Mouse (Mus musculus) neural tube, embryonic 15.5 days (tissue): ENCODE measurements around the gene Kdm6b. TPM values are rescaled to one million over a fixed set of nuclear protein-coding genes. Genes with fewer than 3 reads are reported as not detected.

Source experiments
- ATAC-seq: fragments of 200-750 bp; cut with Nextera tagmentation; 2 replicates; pipeline ENCODE4 v1.8.0; 2017; ENCODE audit warnings: mild to moderate bottlenecking, moderate TSS enrichment, moderate library complexity; ENCODE audit not compliant: low FRiP score
- H3K27ac ChIP-seq: fragments of 300-500 bp; sonication (generic); replicated peaks from 2 replicates; pipeline ENCODE4 v1.5.1; 2015; ENCODE audit warnings: mild to moderate bottlenecking, inconsistent platforms
- H3K27me3 ChIP-seq: fragments of 300-500 bp; sonication (generic); replicated peaks from 2 replicates; pipeline ENCODE4 v1.6.1; 2015; ENCODE audit warnings: inconsistent platforms
- H3K36me3 ChIP-seq: fragments of 300-500 bp; sonication (generic); 2 replicates; pipeline ENCODE4 v1.6.1; 2015; ENCODE audit warnings: inconsistent platforms
- H3K4me1 ChIP-seq: fragments of 300-500 bp; sonication (generic); 2 replicates; pipeline ENCODE4 v1.6.1; 2015; ENCODE audit warnings: inconsistent platforms
- H3K4me2 ChIP-seq: fragments of 300-500 bp; sonication (generic); 2 replicates; pipeline ENCODE4 v1.6.1; 2015; ENCODE audit warnings: inconsistent platforms, mild to moderate bottlenecking, moderate library complexity
- H3K4me3 ChIP-seq: fragments of 300-500 bp; sonication (generic); replicated peaks from 2 replicates; pipeline ENCODE4 v1.5.1; 2015; ENCODE audit warnings: mild to moderate bottlenecking, inconsistent platforms
- H3K9ac ChIP-seq: fragments of 300-500 bp; sonication (generic); replicated peaks from 2 replicates; pipeline ENCODE4 v1.6.1; 2015; ENCODE audit warnings: mild to moderate bottlenecking, inconsistent platforms
- H3K9me3 ChIP-seq: fragments of 300-500 bp; sonication (generic); replicated peaks from 2 replicates; pipeline ENCODE4 v1.6.1; 2016; ENCODE audit warnings: inconsistent platforms
- WGBS: fragments of 180-500 bp; shearing (Covaris S2); methylation state at CpG from one replicate; pipeline ENCODE4 v1.1.7; 2015; ENCODE audit warnings: mixed read lengths; 5-methylcytosine and 5-hydroxymethylcytosine counted together
- polyA plus RNA-seq: library from polyadenylated mRNA; unstranded; fragments of >200 nt; fragmentation: Nextera tagmentation; extraction: Ambion mirVana; gene quantifications from 2 replicates; pipeline ENCODE4 v1.2.1, GENCODE M21; 2015

The Kdm6b gene
- 29.4 and 32.6 TPM in 2 replicates for polyA plus RNA-seq

DNA sequence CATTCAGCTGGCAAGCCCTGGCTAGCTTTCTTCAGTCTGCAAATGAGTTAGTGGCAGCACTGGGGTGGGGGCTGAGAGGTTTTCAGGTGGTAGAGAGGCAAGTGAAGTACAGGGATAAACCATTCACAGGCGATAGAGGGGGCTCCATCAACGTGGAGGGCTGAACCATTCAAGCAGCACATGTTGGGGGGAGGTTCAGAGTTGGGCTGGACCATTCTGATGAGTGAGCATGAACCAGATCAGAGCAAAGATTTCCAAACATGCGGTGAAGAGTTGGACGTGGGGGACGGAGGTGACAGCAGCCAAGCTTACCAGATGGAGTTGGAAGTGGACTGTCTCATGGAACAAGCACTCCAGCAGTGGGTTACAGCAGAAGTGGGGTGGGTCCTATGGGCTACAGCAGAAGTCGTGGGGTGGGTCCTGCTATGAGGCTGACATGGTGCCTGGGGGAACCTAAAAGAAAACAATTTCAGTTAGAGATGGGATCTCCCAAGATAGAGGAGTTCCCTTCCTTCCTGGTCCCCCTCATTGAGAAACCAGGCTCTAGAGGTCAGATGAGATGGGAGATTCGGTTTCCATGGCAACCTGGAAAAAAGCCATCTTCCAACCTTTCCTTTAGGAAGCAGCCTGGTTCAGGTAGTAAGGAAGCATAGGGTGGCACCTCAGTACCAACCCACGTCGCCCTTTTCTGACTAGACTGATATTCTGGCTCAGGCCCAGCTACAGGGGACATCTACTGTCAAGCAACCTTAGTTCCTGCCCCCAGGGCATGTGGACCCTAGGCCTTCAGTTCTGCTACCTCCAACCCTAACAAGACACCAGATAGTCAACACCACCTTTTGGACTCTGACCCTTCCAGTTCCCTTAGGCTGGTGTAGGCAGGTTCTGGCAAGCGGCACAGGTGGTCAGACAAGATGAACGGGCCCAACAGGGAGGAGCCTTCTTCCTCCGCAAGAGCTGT, at the start of gene Kdm6b:
Gene Kdm6b, minus strand, starts transcription at position 455 of the 961 bp plus-strand sequence.
- H3K27ac ChIP-seq: peak within 1 kb of the TSS; percentile 98
- WGBS: 32% methylated on average over 12 of the region's 12 CpGs
- peaks cover 10% of the 10 kb centered on the region for H3K36me3 ChIP-seq
- no peaks in the 10 kb centered on the region for H3K27me3 ChIP-seq
- peak within 1 kb of the TSS; percentile 91 for H3K9ac ChIP-seq
- H3K4me1 ChIP-seq: peaks cover 79% of the 10 kb centered on the region
- peak within 1 kb of the TSS; percentile 65 for H3K4me3 ChIP-seq
- peak within 1 kb of the TSS; percentile 96 for H3K4me2 ChIP-seq
- H3K9me3 ChIP-seq: no peaks in the 10 kb centered on the region
- no peak for ATAC-seq

DNA sequence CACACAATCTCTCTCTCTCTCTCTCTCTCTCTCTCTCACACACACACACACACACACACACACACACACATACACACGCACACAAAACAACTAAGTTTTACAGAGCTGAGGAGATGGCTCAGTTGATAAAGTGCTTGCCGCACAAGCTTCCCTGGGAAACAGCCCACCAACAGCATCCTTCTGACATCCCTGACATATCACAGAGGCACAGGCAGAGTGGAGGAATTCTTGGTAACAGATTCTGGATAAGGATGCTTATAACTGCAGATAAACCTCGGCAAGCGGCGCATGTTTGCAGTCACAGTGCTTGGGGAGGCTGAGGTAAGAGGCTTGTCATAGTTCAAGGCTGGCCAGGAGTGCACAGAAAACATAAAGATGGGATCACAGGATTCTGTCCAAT, 48.1 kb upstream of the Kdm6b start:
- Histone ChIP-seq H3K9ac (no peak overlapping the region), H3K27ac (no peak overlapping the region), H3K4me1 (peaks cover 7% of the 10 kb centered on the region), H3K4me3 (no peak overlapping the region), H3K36me3 (no peaks in the 10 kb centered on the region), H3K4me2 (no peak overlapping the region), H3K27me3 (no peaks in the 10 kb centered on the region), H3K9me3 (no peaks in the 10 kb centered on the region)
- 87% methylated on average over 5 of the region's 5 CpGs for WGBS
- ATAC-seq: no peak

DNA sequence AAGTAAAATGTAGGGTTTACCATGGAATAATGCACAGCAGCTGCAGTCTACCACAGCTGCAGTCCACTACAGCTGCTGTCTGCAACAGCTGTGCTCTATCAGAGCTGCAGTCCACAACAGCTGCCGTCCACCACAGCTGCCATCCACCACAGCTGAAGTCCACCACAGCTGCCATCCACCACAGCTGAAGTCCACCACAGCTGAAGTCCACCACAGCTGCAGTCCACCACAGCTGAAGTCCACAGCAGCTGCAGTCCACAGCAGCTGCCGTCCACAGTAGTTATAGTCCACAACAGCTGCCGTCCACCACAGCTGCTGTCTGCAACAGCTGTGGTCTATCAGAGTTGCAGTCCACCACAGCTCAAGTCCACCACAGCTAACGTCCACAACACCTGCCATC, 46.4 kb upstream of the Kdm6b start:
- Histone ChIP-seq H3K4me1 (peaks cover 7% of the 10 kb centered on the region), H3K9ac (no peak overlapping the region), H3K27me3 (no peaks in the 10 kb centered on the region), H3K9me3 (no peaks in the 10 kb centered on the region), H3K36me3 (no peaks in the 10 kb centered on the region), H3K27ac (no peak overlapping the region), H3K4me2 (no peak overlapping the region), H3K4me3 (no peak overlapping the region)
- 85% methylated on average over 4 of the region's 4 CpGs for WGBS
- ATAC-seq: no peak

DNA sequence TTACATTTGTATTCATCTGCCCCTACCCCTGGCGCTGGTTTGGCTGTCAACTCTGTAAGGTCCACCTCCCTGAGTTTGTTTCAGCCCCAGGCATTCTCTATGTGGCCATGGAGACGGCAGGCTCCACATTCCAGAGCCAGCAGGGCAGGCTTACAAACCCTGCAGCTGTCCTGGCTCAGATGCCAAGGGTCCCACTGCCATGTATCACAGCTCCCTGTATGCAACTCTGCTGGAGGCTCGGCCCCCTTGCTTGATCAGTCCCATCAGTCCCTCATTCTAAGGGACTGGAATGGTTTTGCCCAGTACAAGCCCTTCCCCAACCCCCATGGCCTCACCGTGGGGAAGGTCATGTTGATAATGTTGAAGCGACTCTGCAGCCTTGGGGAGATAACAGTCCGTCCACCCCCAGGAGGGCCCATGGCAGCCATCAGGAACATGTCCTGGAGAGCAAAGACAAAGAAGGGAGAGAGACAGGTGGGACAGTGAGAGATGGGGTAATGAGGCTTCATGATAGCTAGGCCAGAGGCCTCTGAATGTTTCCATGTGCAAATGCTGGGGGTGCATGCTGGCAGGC, 43.6 kb upstream of the Kdm6b start:
- Histone ChIP-seq H3K4me3 (no peak overlapping the region), H3K4me1 (peaks cover 9% of the 10 kb centered on the region), H3K36me3 (no peaks in the 10 kb centered on the region), H3K27me3 (no peaks in the 10 kb centered on the region), H3K9me3 (no peaks in the 10 kb centered on the region), H3K4me2 (no peak overlapping the region), H3K9ac (no peak overlapping the region), H3K27ac (peak overlapping the region; percentile 42; the same call in 1 of the 2 replicates)
- WGBS: 32% methylated on average over 6 of the region's 6 CpGs
- no peak for ATAC-seq

DNA sequence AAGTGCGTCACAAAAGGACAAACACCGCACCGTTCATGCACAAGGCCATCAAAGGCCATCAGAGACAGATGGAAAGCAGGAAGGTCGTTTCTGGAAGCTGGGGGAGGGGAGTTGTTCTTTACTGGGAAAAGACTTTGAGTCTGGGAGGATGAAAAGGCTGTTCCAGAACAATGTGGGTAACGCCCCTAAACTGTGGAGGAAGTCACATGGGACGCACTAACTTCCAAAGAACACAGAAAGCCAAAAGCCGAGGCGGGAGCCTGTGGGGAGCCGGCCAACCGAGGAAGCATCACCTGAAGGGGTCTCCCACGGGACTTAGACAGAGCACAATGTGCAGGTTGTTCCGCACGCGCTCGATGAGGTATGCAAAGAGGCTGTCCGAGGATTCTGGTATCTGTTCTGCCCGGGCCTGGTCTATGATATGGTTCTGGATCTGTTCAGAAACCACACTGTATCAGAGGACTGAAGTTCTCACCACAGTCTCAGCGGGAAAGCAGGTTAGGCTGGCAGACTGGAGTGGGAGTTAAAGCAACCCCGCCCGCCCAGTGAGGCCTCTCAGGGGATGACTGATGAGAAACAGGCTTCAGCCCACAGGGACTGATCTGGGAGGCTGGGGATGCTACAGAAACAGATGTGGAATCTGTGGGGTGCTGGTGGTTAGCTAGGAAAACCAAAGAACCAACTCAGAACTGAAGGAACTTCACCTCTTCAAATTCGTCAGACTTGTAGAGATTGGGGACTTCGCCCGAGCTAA, 38.8 kb upstream of the Kdm6b start:
- 57% methylated on average over 23 of the region's 23 CpGs for WGBS
- no peak overlapping the region for H3K4me2 ChIP-seq
- no peaks in the 10 kb centered on the region for H3K9me3 ChIP-seq
- ATAC-seq: no peak
- H3K27me3 ChIP-seq: no peaks in the 10 kb centered on the region
- H3K4me3 ChIP-seq: no peak overlapping the region
- no peak overlapping the region for H3K27ac ChIP-seq
- no peaks in the 10 kb centered on the region for H3K36me3 ChIP-seq
- peaks cover 14% of the 10 kb centered on the region for H3K4me1 ChIP-seq
- H3K9ac ChIP-seq: no peak overlapping the region

DNA sequence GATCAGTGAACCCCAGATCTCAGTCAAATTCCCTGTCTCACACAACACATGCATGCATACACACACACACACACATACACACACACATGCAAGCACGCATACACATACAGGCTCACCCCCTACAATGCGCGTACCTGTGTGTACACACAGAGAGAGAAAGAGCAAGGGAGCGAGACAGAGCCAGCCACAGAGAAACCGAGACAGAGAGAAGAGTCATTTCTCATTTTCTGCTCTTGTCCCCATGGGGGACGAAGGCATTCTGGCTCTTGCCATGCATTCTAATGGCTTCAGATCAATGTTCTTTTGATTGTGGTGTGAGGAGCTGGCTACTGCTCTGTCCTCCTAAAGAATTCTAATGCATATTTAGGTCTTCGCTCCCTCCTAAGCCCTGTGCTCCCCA, 33.8 kb upstream of the Kdm6b start:
- WGBS: 65% methylated on average over 7 of the region's 7 CpGs
- Histone ChIP-seq H3K9me3 (no peaks in the 10 kb centered on the region), H3K27ac (no peak overlapping the region), H3K4me1 (peaks cover 10% of the 10 kb centered on the region; the same call in 1 of the 2 replicates), H3K9ac (no peak overlapping the region), H3K4me2 (no peak overlapping the region), H3K27me3 (no peaks in the 10 kb centered on the region), H3K4me3 (no peak overlapping the region), H3K36me3 (no peaks in the 10 kb centered on the region)
- no peak for ATAC-seq

DNA sequence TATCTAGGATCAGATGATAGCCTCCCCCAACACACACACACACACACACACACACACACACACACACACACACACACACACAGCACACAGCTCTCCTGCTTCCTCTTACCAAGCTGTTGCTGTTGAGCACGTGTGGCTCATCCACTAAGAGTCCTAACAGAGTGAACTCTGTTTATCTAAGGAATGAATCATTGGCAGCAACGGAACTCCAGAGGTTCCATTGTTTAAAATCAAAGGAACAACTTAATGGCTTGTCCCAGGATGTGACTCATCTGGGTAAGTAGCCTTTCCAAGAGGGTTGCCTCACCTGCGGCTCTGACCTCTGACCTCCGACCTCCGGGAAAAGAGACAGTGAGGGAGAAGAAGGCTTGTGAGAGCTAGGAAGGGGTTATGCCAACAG, 29.9 kb upstream of the Kdm6b start:
- Histone ChIP-seq H3K4me3 (no peak overlapping the region), H3K27ac (no peak overlapping the region), H3K9me3 (no peaks in the 10 kb centered on the region), H3K27me3 (no peaks in the 10 kb centered on the region), H3K4me2 (no peak overlapping the region), H3K9ac (no peak overlapping the region), H3K36me3 (no peaks in the 10 kb centered on the region), H3K4me1 (0 out of 2 replicates have a peak, but pooled peaks cover 6% of the 10 kb centered on the region)
- ATAC-seq: no peak
- WGBS: 48% methylated on average over 5 of the region's 5 CpGs

DNA sequence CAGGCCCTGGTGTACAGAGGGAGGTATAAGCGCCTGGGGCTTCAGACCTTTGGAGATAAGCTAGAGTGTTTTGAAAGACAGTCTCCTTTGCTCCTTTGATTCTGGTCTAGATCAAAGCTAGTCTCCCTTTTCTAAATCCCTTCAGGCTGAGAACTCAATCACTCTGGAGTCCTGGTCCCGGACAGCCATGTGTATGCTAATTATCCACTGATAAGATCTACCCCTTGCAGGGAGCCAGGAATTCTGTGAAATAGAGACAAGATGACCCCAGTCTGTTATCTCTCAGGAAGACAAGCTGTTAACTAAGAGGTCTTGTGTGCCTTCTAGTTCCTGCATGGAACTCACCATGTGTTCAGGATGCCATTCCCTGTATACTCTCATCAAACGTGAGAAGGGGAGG, 23.8 kb upstream of the Kdm6b start:
- Histone ChIP-seq H3K9ac (no peak overlapping the region), H3K9me3 (no peaks in the 10 kb centered on the region), H3K27ac (no peak overlapping the region), H3K36me3 (no peaks in the 10 kb centered on the region), H3K4me1 (peaks cover 1% of the 10 kb centered on the region; the same call in 1 of the 2 replicates), H3K4me3 (no peak overlapping the region), H3K27me3 (no peaks in the 10 kb centered on the region), H3K4me2 (no peak overlapping the region)
- WGBS: 83% methylated on average over 3 of the region's 3 CpGs
- ATAC-seq: no peak

DNA sequence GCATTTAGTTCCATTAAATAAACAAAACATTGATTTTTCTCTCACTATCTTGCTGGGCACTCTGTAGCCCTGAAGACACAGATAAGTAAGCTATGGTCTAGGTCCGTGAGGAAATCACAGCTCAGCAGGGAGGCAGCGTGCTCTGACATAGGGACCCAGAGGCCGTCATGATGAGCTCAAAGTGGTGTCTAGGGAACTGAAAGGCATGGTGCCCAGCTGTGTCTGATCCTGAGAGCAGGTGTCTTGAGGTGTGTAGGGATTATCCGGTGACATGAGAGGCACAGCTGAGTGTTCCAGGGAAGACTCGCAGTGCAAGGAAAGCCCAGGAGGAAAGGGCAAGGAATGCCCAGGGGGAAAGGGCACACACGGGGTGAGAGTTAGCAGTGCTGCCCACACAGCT, 19.7 kb upstream of the Kdm6b start:
- Histone ChIP-seq H3K4me2 (no peak overlapping the region), H3K4me3 (no peak overlapping the region), H3K27ac (no peak overlapping the region), H3K4me1 (peaks cover 3% of the 10 kb centered on the region; the same call in 1 of the 2 replicates), H3K9ac (no peak overlapping the region), H3K27me3 (no peaks in the 10 kb centered on the region), H3K9me3 (no peaks in the 10 kb centered on the region), H3K36me3 (no peaks in the 10 kb centered on the region)
- no peak for ATAC-seq
- 70% methylated on average over 6 of the region's 6 CpGs for WGBS

DNA sequence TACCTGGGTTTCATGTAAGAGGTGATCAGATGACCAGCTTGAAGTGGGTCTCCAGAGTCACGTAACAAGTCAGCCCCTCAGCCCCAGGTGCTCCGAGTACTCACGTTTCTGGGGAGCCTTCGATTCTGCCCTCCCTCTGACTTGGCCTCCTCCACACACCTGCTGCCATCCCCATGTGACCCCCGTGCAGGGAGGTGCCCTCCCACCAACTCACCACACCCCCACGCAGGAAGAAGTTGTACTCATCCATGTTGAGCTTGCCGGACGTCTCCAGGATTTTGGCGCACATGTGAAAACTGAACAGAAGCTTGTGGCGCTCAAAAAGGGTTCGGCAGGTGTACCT, 19.1 kb upstream of the Kdm6b start:
- H3K27ac ChIP-seq: no peak overlapping the region
- no peak overlapping the region for H3K9ac ChIP-seq
- no peak overlapping the region for H3K4me3 ChIP-seq
- H3K27me3 ChIP-seq: no peaks in the 10 kb centered on the region
- H3K36me3 ChIP-seq: no peaks in the 10 kb centered on the region
- H3K4me2 ChIP-seq: no peak overlapping the region
- ATAC-seq: no peak
- H3K4me1 ChIP-seq: peaks cover 3% of the 10 kb centered on the region; the same call in 1 of the 2 replicates
- no peaks in the 10 kb centered on the region for H3K9me3 ChIP-seq
- 79% methylated on average over 11 of the region's 11 CpGs for WGBS

DNA sequence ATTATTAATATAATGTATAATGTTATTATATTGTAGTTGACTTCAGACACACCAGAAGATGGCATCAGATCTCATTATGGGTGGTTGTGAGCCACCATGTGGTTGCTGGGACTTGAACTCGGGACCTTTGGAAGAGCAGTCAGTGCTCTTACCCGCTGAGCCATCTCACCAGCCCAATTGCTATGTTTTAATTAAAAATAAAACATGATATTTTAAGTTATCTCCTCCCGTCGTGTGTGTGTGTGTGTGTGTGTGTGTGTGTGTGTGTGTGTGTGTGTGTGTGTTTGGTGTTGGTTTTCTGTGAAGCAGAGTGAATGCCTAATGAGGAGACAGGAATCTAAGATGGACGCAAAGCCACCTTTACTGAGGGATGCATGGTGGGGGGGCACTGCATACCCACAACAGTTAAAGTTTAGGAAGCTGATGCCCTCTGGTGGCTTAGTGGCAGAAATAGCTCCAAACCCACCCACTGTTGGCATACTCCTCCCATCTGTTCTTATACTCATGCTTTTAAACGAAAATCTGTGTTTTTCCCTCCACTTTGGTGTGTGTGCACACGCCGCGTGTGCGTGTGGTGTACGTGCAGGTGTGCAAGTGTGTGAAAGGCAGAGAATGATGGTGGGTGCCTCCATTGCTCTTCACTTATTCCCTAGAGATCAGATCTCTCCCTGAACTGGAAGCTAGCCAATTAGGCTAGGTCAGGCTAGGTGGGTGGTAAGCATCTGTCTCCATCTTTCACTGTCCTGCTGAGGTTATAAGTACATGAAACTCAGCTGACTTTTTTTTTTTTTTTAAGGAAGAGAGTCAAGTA, 18.6 kb upstream of the Kdm6b start:
- Histone ChIP-seq H3K9me3 (no peaks in the 10 kb centered on the region), H3K27ac (no peak overlapping the region), H3K4me2 (peak overlapping the region; percentile 31; the same call in 1 of the 2 replicates), H3K9ac (no peak overlapping the region), H3K4me3 (no peak overlapping the region), H3K4me1 (peaks cover 3% of the 10 kb centered on the region; the same call in 1 of the 2 replicates), H3K27me3 (no peaks in the 10 kb centered on the region), H3K36me3 (no peaks in the 10 kb centered on the region)
- WGBS: 32% methylated on average over 11 of the region's 11 CpGs
- ATAC-seq: peak; percentile 74
